Mouse (Mus musculus) monocyte, adult 5-6 weeks (primary cell): ENCODE data around the gene Samd4. TPM values are rescaled to one million over a fixed set of nuclear protein-coding genes. Genes with fewer than 3 reads are reported as not detected.

ENCODE experiments used
- ATAC-seq: fragments of 153-309, 156-312 bp; replicated peaks from 2 replicates; pipeline ENCODE4 v1.8.0; 2017; ENCODE audit warnings: mild to moderate bottlenecking; ENCODE audit not compliant: low TSS enrichment, insufficient number of reproducible peaks, severe bottlenecking, poor library complexity, low FRiP score
- total RNA-seq: library from RNA; stranded (forward); fragments of 200-1000, 200-491, 200-594 nt; gene quantifications from 3 replicates; pipeline ENCODE4 v1.2.3, GENCODE M21; 2017

Gene Samd4
- total RNA-seq: not detected in 3 replicates

DNA sequence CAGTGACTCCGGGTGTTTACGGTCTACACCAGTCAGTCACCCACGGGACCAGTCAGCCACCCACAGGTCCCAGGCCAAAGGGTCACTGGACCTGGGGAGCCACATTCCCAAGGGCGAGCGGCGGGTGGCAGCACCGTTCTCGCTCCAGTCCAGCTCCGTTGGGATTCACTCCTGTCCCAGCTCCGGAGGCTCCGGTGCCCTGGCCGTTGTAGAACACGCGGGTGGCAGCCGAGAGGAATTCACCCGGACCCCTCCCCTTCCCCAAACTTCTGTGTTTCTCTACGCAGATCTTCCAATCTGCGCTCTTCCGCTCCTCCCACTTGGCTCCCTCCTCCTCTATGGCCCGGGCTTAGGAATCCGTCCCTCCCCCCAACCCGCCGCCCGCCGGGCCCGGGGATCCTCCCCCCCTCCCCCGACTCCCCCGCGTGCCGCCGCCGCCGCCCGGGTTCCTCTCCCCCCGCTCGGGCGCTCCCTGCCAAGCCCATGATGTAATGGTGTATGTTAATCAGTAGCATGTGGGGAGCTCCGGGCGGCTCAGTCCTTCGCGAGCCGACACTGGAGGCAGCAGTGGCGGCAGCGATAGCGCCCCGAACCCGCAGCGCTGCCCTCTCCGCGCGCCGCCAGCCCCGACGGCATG lies at the start of gene Samd4:
Gene Samd4, plus strand, starts transcription at position 424 of the 637 bp plus-strand sequence.
- ATAC-seq: no peak

GRCm38 (mm10) chr14:46839326-46839725 lies 43.3 kb upstream of the Samd4 start:
- no peak for ATAC-seq

- no peak for ATAC-seq
These were observed 36.9 kb upstream of the Samd4 start for GRCm38 (mm10) chr14:46845706-46846105.

GRCm38 (mm10) chr14:46848063-46848590 lies 34.5 kb upstream of the Samd4 start:
- no peak for ATAC-seq

DNA sequence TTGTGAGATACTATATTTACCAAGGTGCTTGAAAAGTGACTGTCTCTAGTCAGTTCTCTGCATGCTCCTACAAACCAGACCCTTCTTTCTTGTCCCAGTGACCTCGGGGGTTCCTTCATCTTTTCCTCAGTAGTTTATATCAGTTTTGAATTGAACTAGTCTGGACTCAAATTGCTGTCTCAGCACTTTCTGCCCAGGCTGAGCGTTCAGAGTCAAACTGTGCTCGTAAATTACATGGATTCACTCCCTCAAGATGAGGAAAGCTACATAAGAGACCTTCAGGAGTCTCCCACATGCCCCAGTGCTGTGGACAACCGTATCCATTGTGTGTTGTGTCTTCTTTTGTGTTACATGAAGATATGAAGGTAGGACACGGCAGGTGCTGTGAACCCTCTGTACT lies 33.9 kb upstream of the Samd4 start:
- no peak for ATAC-seq

- no peak for ATAC-seq
These were observed 32.9 kb upstream of the Samd4 start for GRCm38 (mm10) chr14:46849769-46850168.

GRCm38 (mm10) chr14:46853677-46854076 lies 29.0 kb upstream of the Samd4 start:
- ATAC-seq: no peak

- ATAC-seq: no peak
These were observed 19.7 kb upstream of the Samd4 start for GRCm38 (mm10) chr14:46862922-46863321.

- no peak for ATAC-seq
These were observed 1.7 kb upstream of the Samd4 start for GRCm38 (mm10) chr14:46880935-46881334.

GRCm38 (mm10) chr14:46881581-46882430 lies 848 bp upstream of the Samd4 start:
- ATAC-seq: no peak

- ATAC-seq: no peak
These were observed 615 bp downstream of the Samd4 start for GRCm38 (mm10) chr14:46883068-46883870.

- ATAC-seq: no peak
These were observed 1.3 kb downstream of the Samd4 start for GRCm38 (mm10) chr14:46883871-46884441.

DNA sequence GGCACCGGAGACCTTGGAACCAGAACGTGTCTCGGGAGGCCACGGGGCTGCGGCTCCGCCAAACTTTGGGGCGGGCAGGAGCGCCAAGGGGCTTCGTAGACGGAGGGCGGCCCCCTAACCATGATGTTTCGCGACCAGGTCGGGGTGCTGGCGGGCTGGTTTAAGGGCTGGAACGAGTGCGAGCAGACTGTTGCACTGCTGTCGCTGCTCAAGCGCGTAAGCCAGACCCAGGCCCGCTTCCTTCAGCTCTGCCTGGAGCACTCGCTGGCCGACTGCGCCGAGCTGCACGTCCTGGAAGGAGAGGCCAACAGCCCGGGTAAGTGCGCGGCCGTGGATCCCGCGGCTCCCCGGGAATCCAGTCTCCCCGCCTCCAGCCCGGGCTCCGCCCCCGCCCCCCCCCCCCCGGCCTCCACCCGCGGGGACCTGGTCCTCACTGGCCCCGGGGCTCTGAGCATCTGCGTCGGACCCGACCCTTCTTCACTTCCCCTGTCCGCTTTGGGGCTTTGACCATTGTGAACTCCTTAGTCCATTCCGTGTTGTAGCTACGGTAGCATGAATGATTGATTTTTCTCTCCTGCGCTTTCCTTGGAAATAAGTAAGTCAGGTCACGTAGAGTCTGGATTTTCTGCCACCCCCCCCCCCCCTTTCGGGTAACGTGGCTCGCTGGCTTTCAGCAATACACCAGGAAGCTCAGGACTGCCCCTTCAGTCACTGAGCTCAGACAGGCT lies 2.2 kb downstream of the Samd4 start:
- no peak for ATAC-seq

DNA sequence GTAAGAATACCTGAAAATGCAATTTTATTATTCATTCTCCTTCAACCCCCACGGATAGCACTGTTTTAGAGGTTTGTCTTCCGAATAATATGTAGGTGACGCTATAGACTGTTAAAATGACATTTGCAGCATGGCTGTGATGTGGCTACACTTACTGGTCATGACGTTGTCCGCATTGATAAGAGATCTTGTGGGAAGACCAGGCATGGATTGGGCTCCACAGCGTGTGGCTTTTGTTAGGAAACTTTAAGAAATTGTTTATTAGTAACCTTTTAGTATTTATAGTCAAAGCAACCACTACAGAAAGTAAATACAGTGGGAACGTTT lies 2.7 kb downstream of the Samd4 start:
- no peak for ATAC-seq

DNA sequence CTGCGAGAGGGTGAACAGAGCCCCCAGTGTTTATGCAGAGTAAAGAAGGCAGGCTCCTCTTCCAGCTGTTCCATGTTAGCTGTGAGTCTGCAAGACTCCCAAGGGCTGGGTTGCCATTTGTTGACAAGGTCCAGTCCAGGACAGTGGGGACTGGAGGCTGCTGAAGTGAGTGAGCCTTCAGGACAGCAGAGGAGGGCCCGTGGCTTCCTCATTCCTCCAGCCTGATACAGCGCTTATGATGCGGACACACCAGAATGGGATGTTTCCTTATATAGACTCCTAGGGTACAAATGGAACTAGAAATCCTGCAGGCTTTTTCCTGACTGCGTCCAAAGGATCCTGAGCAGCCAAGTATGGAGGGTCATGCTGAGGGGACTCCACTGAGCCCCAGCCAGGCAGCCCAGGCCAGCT lies 3.2 kb downstream of the Samd4 start:
- ATAC-seq: no peak

- ATAC-seq: no peak
These were observed 6.4 kb downstream of the Samd4 start for GRCm38 (mm10) chr14:46889096-46889495.

DNA sequence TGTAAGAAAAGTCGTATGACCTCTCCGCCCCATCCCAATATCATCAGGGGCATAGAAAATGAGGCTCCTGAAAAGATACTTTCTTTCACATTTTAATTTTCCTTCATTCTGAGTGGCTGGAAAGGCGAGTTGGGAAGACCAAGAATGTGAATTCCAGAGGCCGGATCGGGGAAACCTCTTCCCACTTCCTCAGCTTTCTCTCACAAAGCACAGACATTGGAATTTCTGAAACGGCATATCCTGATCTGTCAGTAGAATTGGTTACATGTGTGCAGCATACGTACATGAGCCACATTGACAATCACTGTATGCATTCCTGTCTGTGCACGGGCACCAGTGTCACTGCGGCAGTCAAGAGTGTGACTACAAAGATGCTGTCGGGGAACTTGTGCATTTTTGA lies 11.3 kb downstream of the Samd4 start:
- no peak for ATAC-seq

DNA sequence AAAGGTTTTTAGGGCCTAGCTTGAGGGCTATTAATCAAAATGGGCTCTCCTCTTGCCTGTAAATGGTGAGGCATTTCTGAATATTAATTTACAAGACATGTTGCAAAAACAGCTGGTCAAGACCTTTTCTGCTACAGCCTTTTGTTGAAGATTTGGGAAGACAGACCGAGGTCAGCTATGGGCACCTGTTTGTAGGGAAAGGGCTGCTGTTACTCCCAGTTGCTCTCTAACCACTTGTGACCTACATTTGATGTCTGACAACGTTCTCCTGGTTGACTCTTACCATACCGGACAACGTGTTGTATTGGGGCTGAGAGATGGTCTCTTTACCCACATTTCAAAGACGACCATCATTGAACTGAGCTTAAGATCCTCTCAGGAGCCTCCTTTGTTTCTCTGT lies 15.3 kb downstream of the Samd4 start:
- no peak for ATAC-seq
